Mouse (Mus musculus) common myeloid progenitor, adult 5-6 weeks (primary cell): Measurements from ENCODE around the gene Fyttd1. TPM values are rescaled to one million over a fixed set of nuclear protein-coding genes. Genes with fewer than 3 reads are reported as not detected.
"Not testable (repeated sequence)": the region's sequence is repeated elsewhere in the genome, so short reads cannot be mapped to it uniquely, and the experiment has no call there.

Source experiments
- ATAC-seq: replicated peaks from 2 replicates; pipeline ENCODE4 v1.8.0; 2016; ENCODE audit warnings: low read depth, mild to moderate bottlenecking, moderate TSS enrichment, inconsistent platforms; ENCODE audit not compliant: poor library complexity, severe bottlenecking
- total RNA-seq: library from RNA; stranded (forward); fragments of 200-1000, 187-1606 nt; gene quantifications from 2 replicates; pipeline ENCODE4 v1.2.3, GENCODE M21; 2017

Fyttd1 gene
- 42.8 and 63.5 TPM in 2 replicates for total RNA-seq

DNA sequence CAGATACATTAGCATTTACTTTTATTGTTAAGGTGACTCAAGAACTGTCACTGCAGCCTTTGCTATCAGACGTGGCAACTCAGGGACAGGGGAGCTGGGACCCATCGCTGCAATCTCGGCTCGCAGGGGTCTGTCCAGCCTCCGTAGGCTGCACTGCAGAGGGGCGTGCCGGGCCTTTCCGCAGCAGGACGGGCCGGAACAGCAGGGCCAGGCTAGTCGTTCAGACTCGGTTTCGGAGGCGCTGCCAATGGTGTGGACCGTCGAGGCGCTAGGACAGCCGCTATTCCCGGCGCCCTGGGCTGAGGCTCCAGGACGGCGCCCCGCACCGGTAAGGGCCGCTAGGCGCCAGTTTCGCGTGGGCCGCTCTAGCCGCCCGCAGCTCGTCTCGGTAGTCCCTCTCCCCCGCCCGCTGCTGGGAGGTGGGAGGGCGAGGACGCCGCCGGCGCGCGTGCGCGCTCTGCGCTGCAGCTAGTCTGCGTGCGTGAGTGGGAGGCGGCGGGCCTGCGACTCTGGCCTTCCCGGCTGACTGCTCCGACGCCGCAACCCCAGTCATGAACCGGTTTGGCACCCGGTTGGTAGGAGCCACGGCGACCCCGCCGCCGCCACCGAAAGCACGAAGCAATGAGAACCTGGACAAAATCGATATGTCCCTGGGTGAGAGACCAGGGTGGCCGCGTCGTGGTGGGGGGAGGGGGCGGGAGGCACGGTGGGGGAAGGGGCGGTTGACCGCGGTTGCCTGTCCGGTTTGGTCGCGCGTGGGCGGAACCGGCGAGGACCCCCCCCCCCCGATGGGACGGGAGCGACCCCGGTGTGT, at the start of gene Fyttd1, which contains the start of gene Rubcn:
Fyttd1 (plus strand) TSS at position 158 of the 814 bp plus-strand sequence.
Rubcn (minus strand) TSS at position 424 of the 814 bp plus-strand sequence.
- ATAC-seq = peak; percentile 93

DNA sequence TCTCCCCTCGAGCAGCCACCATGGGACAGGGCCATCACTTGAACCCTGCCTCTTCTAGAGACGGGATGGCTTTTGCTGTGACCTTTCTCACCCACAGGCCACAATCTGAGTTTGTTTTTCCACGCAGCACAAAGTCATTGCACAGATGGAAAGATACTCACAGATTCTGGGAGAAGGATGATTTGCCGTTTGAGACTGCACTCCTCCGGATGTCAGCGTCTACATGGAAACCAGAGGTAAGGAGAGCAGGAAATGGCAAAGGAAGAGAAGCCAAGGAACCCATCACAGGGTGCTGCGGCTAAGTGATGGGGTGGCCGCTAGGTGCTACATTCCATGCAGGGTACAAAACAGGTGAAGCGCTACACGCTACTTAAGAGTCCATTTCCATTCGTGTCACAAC, 48.2 kb upstream of the Fyttd1 start:
- ATAC-seq = no peak

DNA sequence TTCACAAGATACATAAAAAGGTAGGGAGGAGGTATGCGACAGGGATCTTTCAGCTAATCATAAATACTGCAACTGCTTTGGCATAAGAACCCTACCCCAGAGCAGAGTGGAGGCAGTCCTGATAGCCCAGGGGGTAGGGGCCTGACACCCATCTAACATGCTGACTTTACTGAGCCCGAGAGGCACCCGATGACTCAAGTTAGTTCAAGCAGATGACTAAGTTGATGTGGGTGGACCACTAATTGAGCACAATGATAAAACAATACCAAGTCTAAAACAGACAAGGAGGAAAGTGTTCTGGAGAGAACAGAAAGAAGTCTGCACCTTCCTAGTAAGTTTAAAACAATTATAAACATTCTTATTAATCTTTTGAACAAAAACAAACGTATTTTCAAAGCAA, 45.8 kb upstream of the Fyttd1 start:
- ATAC-seq = no peak

DNA sequence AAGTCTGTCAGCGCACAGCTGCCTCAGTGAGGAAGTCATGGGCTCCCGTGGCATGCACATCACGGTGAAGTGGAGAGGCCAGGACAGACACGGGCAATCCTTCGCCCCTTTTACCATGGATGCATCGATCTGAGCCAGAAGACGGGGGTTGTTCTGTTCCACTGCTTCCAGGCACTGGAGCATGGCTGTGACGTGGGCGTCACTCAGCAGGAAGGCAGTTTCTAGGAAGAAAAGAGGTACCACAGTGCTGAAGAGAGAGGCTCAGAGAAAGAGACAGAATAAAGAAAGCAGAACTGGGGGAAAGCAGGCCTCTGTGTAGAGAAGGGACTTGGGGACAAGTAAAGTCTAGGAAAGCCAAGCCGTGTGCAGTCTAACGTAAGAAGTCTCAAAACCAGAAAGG, 30.2 kb upstream of the Fyttd1 start:
- ATAC-seq = no peak

DNA sequence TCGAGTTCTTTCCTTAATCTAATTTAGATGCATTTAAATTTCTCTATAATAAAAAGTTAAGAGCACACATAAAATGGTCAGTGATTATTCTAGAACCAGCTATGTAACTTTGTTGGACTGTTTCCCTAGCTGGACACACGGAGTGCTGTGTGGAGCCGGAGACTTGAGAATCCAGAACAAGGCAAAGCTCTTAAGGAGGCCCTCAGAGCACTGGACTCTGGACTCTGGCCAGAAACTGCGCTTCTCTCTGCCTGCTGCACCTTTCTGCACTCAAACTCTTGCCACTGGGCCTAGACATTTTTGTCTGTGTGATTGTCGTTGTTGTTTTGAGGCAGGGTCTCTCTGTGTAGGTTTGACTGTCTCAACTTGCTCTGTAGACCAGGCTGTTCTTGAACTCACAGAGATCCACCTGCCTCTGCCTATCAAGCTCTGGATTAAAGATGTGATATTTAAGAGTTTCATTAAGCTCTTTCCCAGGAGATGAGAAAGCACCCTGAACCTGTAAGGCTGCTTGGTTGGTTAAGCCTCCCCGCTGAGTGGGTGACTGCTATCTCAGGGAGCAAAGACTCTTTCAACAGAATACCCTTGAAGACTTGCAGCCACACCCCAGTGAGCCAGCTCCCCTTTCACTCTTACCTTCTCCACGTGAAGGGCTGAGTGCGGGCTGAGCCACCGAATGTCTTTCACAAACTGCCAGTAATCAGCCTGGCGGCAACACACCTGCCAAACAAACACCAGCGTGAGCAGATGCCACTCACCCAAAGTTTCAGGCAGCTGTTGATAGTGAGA, 28.1 kb upstream of the Fyttd1 start:
- no peak for ATAC-seq

DNA sequence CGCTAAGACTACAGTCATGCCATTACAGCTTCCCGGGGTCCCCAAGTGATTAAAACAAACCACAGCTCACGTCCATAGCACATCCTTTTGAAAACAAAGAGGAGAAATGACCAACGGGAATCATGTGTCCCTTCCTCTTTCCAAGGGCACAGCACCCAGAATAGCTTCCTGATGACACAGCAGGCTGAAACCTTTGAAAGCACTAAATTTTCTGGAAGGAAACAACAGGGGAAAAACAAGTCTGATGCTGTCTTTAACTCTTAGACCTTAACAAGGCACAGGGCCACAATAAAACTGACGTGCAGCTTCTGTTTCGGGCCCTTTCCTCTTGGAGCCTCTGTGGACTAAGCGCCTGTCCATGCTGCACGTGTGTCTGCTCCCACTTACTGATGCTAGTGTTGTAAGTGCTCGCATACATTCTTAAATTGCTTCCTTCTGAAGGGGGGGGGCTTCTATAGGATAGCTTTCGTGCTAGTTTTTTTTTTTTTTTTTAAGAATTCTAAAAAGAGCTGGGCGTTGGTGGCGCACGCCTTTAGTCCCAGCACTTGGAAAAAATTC, 23.7 kb upstream of the Fyttd1 start:
- no peak for ATAC-seq

DNA sequence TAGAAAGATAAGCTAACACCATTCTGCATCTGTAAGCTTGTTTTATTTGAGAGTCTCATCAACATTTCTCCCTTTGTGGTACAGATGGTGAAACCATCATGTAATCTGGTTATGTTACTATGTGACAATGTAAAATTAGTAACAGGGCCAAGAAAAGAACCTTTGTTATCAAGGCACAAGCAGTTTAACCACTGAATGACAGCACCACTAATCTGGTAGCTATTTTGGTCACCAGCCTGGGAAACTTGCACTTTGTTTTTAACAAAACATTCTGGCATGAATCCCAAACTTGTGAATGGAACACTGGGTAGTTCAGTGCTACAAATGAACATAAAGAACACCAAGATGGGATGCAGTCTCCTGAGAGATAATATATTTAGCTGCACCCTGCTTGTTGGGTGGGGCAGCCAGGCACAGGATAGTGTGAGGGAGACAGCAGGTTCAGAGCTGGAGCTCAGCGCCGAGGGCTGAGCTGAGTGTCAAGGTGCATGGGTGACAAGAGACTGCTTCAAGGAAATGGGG, 23.2 kb upstream of the Fyttd1 start:
- peak; percentile 79 for ATAC-seq

DNA sequence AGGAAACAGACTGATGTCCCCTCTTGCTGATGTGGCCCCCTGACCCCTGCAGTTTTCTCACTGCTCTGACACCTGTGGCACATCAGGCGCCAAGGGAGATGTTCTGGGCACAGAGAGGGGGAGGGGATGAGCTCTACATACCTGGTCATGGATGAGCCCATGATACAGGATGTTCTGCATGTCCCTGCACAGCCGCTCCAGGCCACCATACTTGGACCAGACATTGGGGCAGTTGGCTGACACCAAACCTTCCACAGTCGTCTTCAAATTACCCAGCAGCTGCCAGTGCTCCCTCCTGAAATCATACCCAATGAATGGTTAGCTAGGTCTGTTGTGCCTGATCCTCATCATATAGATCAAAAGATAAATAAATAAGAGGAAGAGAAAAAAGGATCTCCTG, 20.5 kb upstream of the Fyttd1 start:
- no peak for ATAC-seq

DNA sequence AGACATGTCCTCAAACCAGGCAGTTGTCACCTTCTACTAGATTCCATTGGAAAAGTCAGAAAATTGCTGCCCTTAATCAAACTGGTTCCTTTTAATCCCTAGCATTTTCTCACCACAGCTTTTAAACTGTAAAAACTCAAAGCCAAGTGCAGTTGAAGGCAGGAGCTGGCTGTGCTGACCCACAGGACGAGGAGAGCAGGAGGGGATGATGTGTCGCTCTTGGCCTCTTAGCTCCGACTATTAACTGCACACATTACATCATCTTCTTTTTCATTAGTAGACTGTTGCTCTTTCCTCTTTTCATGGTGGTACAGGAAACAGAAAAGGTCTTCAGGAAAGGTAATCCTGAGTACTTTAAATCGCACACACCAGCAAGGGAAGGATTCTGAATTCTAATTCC, 18.9 kb upstream of the Fyttd1 start:
- no peak for ATAC-seq

DNA sequence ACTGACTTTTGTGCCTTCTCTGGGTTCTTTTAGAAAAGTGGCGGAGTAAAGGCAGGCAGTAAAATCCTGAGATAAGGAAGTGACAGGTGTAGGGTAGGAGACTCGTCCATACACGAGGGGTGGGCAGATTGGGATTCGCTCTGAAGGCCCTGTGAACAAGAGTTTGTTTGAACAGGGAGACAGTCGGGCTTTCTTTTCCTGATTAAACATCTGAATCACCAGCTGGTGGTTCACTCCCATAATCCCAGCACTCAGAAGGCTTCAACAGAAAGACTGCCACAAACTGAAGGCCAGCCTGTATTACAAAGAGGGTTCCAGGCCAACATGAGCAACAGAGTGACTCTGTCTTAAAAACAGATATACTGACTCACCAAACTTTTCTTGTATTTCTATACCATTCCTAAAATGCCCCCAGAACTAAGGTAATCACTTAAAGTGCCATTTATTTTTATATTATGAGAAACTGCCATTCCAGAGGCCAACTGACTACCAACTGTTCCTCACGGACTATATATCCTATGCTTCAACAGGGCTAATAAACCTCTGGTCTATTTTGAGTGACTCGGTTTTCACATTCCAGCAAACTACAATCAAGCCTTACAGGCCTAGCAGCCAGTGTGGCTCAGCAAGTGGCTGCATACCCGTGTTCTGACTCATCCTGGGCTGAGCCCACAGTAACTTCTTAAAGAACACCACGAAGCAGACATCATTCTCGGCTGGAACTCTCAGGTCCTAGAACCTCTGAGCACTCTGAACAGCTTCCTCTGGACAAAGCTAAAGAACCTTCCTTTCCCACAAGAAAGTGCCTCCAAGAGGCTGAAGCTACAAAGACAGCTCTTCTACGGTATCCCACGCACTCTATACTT, 18.3 kb upstream of the Fyttd1 start:
- no peak for ATAC-seq

DNA sequence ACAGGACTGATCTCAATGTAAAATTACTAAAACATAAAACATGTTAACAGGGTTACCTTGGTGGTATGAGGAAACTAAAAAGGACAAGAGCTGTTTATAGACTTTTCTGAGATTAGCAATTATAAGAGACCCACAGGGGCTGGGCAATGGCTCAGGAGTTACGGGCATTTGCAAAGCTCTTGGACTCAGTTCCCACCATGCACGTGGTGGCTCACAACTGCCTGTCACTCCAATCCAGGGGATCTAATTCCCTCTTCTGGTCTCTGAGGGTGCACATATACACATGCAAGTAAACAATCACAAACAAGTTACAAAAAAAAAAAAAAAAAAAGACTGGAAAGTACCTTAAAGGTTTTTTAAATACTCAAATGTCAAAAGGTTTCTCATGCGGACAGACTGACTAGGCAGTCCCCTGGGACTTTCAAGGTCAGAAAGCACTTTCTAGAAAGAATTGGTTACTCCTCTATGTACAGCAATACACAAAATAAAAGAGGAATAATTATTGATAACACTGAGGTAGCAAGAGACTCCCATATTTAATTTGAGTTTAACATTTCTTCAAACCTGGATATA, 15.4 kb upstream of the Fyttd1 start:
- no peak for ATAC-seq

DNA sequence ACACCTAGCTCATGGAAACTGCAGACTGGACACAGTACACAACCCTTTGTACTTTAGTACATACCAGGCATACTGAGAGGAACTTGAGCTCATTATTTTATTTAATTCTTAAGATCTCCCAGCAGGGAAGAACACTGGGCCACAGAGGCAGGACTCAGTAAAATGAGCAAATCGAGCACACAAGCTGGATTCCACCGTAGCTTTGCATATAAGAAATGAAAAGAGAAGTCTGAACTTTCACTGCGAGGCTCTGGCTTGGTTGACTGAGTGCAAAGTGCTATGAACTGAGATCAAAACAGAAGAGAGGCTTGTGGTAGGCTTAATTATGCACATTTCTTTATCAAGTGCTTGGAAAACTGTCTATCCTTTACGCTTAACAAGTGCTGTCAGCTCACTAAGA, 11.9 kb upstream of the Fyttd1 start:
- ATAC-seq = no peak

DNA sequence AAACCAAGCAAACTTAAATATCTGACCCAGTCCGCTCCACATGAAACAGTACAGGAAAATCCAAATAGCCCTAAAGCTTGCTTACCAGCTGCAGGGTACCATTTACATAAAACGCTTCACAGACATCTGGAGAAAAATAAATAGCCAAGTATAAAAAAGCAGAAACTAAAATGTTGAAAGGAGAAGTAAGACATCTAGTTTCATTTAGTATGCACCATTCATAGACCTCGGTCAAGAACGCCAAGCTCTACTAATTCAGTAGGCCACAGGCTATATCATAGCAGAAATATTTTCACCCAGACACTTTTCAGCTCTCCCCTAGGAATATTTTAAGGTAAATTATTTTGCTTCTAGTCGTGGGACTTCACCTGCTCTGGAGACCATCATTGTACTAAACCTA, 10.6 kb upstream of the Fyttd1 start:
- no peak for ATAC-seq

DNA sequence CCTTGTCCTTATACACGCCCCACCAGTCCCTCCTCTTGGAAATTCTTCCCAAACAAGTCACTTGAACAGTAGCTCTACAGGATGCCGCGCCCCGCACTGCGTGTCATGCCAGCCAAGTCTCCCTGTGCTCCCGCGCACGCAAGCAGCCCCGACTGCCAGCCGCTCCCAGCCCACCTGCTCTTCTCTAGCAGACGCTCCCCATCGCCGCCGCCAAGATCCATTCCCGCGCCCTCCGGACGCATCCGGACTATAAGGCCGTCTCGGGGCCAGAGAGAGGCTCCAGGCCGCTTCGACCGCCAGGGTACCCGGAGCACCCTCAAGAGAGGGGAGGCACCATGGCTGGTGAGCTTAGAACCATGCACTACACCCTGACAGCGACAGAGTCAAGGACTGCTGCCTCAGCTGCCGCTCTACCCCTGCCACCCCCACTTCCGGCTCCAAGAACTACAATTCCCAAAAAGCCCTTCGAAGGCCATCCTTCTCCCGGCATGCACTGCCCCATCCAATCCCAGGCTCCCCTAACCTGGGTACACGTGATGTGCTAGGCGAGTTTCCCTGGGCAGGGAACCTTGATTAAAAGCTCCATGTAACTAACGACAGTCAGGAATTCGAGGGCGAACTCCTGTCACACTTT, 9.3 kb upstream of the Fyttd1 start:
- peak; percentile 99 for ATAC-seq

DNA sequence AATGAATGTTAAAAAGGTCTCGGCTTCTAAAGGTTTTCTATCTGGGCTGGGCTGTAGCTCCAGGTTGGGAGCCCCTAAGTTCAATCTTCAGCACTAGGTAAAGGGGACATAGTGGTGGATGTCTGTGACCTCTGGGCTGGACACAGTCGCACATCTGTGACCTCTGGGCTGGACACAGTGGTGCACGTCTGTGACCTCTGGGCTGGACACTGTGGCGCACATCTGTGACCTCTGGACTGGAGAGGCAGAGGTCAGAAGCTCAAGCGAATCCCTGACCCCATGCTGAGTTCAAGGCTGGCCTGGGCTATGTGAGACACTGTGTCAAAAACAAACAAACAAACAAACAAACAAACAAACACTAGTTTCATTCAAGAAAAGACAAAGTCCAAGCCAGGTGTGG, 7.1 kb upstream of the Fyttd1 start:
- ATAC-seq = no peak

DNA sequence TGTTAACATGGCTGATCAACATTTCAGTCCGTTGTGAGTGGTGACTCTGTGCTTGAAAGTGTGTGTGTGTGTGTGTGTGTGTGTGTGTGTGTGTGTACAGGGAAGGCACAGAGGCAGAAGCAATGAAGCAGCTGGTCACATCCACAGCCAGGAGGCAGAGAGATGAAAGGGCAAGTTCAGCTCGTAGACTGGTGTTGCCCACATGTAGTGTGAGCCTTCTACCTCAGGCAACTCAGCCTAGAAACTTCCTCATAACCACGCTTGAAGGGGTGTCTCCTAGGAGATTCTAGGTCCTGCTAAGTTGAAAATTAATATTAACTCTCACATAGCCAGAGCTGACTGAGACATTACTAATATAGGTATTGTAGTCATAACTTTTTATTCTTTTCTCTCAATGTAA, 3.9 kb upstream of the Fyttd1 start:
- ATAC-seq = no peak

DNA sequence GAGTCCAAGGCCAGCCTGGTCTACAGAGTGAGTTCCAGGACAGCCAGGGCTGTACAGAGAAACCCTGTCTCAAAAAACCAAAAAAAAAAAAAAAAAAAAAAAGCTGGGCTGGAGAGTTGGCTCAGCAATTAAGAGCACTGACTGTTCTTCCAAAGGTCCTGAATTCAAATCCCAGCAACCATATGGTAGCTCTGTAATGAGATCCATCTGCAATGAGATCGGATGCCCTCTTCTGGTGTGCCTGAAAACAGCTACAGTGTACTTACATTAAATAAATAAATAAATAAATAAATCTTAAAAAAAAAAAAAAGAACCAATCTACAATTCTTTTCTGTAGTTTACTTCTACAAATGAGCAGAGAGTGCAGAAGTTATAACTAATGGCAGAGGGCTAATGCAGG, 2.0 kb upstream of the Fyttd1 start:
- ATAC-seq = not testable (repeated sequence)

DNA sequence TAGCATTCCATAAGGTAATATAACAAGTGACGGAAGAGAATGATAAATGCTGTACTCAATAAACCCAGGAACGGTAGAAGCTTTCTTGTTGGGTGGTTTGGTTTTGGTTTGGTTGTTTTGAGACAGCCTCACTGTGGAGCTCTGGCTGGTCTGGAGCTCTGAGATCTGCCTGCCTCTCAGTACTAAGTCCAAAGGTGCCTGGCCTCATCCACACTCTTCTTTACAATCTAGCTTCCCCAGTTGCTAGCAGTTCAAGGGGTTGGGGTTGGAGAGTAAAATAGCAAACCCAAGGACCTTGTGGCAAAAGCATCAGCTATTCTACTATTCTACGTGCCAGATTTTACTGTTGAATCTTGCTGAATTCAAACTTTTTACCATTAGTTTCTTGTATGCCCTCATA, 1.5 kb upstream of the Fyttd1 start:
- no peak for ATAC-seq

DNA sequence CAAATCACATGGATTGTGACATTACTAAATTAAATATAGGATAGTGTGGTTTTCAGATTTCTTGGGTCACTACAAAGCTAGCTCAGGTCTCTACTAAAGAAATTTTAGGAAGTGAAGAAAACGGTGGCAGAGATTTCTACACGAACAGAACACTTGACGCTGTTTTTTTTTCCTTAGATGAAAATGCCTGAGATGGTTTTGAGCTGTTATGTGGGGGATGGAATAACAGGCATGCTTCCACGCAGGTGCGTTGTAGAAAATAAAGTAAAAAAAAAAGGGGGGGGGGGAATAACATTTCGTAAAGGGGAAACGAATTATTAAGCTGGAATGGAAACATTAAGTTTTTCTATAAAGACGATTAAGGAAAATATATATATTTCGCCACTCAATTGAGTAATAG, 469 bp upstream of the Fyttd1 start:
- ATAC-seq = no peak
